Mouse (Mus musculus) embryonic facial prominence, embryonic 14.5 days (tissue): ENCODE results near the gene Ctsa. TPM values are rescaled to one million over a fixed set of nuclear protein-coding genes. Genes with fewer than 3 reads are reported as not detected.

ENCODE experiments used
- ATAC-seq: fragments of 200-750 bp; cut with Nextera tagmentation; 2 replicates; pipeline ENCODE4 v1.8.0; 2017; ENCODE audit warnings: low read depth, moderate number of reproducible peaks, moderate TSS enrichment
- DNase-seq: peaks from one replicate; pipeline ENCODE4 v3.0.0-alpha.2; 2015; ENCODE audit warnings: low spot score
- H3K27ac ChIP-seq: fragments of 300-500 bp; sonication (generic); replicated peaks from 2 replicates; pipeline ENCODE4 v1.5.1; 2014; ENCODE audit warnings: low read depth, mild to moderate bottlenecking, low read length, moderate library complexity
- H3K27me3 ChIP-seq: fragments of 300-500 bp; sonication (generic); replicated peaks from 2 replicates; pipeline ENCODE4 v1.6.1; 2014; ENCODE audit warnings: low read length; ENCODE audit not compliant: control insufficient read depth, insufficient read depth
- H3K36me3 ChIP-seq: fragments of 300-500 bp; sonication (generic); 2 replicates; pipeline ENCODE4 v1.6.1; 2014; ENCODE audit warnings: low read length, mixed read lengths; ENCODE audit not compliant: control insufficient read depth, insufficient read depth
- H3K4me1 ChIP-seq: fragments of 300-500 bp; sonication (generic); 2 replicates; pipeline ENCODE4 v1.6.1; 2014; ENCODE audit warnings: antibody characterized with exemption, low read length; ENCODE audit not compliant: control insufficient read depth, insufficient read depth
- H3K4me2 ChIP-seq: fragments of 300-500 bp; sonication (generic); 2 replicates; pipeline ENCODE4 v1.6.1; 2014; ENCODE audit warnings: low read depth, mild to moderate bottlenecking, low read length, moderate library complexity, mixed read lengths
- H3K4me3 ChIP-seq: fragments of 300-500 bp; sonication (generic); 2 replicates; pipeline ENCODE4 v1.5.1; 2014; ENCODE audit warnings: low read depth, mild to moderate bottlenecking, low read length
- H3K9ac ChIP-seq: fragments of 300-500 bp; sonication (generic); 2 replicates; pipeline ENCODE4 v1.6.1; 2014; ENCODE audit warnings: low read depth, mild to moderate bottlenecking, low read length, moderate library complexity, mixed read lengths
- H3K9me3 ChIP-seq: fragments of 300-500 bp; sonication (generic); 2 replicates; pipeline ENCODE4 v1.6.1; 2016; ENCODE audit warnings: low read length; ENCODE audit not compliant: control insufficient read depth
- WGBS: fragments of 180-500 bp; shearing (Covaris S2); extraction: QIAGEN DNeasy Blood & Tissue Kit; methylation state at CpG from one replicate; pipeline ENCODE4 v1.1.7; 2014; 5-methylcytosine and 5-hydroxymethylcytosine counted together
- polyA plus RNA-seq: library from polyadenylated mRNA; unstranded; fragments of >200 nt; fragmentation: Nextera tagmentation; extraction: Ambion mirVana; gene quantifications from 2 replicates; pipeline ENCODE4 v1.2.1, GENCODE M21; 2014

The Ctsa gene
- 140 and 154 TPM in 2 replicates for polyA plus RNA-seq

DNA sequence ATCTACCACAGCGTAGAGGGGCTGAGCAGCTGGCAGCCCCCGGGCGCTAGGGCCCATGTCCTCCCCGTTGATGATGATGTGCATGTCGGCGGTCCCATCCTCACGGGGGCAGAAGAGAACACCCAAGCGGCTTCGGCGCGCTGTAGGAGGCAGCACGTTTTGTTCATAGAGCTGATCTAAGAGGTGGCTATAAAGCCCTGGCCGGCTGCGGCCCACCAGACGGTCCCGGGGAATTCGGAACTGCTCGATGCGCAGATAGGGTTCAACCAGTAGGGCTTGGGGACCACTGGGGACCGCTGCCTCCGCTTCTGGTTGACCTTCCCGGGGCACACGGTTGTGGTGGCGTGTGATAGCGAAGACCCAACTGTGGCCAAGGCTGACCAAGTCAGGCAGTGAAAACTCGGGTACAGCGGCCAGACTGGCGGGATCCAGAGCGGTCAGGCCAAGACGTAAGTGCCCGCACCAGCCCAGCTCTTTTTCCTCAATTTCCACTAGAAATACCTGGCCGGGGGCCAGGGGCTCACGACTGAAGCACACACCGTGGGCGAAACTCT lies at the start of gene Ctsa:
TSS of gene Ctsa (plus strand) at position 126 of the 554 bp plus-strand sequence.
- peak; percentile 87 for DNase-seq
- Histone ChIP-seq H3K27me3 (no peaks in the 10 kb centered on the region), H3K9me3 (no peaks in the 10 kb centered on the region), H3K36me3 (no peaks in the 10 kb centered on the region), H3K4me2 (peak within 1 kb of the TSS; percentile 86), H3K4me3 (peak within 1 kb of the TSS; percentile 75), H3K27ac (peak within 1 kb of the TSS; percentile 87), H3K4me1 (0 out of 2 replicates have a peak, but pooled peaks cover 4% of the 10 kb centered on the region), H3K9ac (peak within 1 kb of the TSS; percentile 75)
- ATAC-seq, result peak; percentile 73
- 1% methylated on average over 34 of the region's 35 CpGs for WGBS

DNA sequence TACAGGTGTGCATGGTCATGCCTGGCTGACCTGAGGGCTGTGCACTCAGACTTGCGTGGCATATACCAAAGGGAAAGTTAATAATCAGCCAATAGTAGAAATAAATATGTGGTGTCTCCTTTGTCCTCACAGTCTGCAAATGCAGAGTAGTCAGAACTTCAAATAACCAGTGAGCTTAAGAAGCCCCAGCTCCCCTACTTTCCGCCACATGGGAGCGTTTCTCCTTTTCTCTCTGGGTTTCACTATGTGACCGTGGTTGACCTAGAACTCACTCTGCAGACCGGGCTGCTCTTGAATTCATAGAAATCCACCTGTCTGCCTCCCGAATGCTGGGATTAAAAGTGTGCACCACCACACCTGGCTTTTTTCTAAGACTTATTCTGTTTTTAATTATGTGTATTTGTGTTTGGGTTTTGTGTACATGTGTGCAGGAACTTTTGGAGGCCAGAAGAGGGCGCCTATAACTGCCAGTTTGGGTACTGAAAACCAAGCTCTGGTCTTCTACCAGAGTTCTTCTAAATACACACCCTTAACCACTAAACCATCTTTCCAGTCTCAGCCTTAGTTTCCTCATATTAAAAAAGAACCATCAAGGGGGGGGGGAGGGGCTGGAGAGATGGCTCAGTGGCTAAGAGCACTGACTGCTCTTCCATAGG lies 48.6 kb upstream of the Ctsa start:
- Histone ChIP-seq H3K27me3 (no peaks in the 10 kb centered on the region), H3K27ac (no peak overlapping the region), H3K4me3 (no peak overlapping the region), H3K4me1 (peaks cover 8% of the 10 kb centered on the region), H3K4me2 (no peak overlapping the region), H3K9me3 (no peaks in the 10 kb centered on the region), H3K9ac (no peak overlapping the region), H3K36me3 (0 out of 2 replicates have a peak, but pooled peaks cover 5% of the 10 kb centered on the region)
- ATAC-seq, result no peak
- WGBS, result 71% methylated on average over 7 of the region's 7 CpGs
- no peak for DNase-seq

- ATAC-seq (no peak), DNase-seq (no peak)
- no peaks in the 10 kb centered on the region for H3K9me3 ChIP-seq
- H3K4me3 ChIP-seq, result peak overlapping the region; percentile 66
- no peaks in the 10 kb centered on the region for H3K27me3 ChIP-seq
- H3K36me3 ChIP-seq, result 0 out of 2 replicates have a peak, but pooled peaks cover 11% of the 10 kb centered on the region
- peak overlapping the region; percentile 83 for H3K9ac ChIP-seq
- peak overlapping the region; percentile 82 for H3K27ac ChIP-seq
- H3K4me2 ChIP-seq, result peak overlapping the region; percentile 87
- WGBS, result 11% methylated on average over 7 of the region's 7 CpGs
- H3K4me1 ChIP-seq, result peaks cover 8% of the 10 kb centered on the region
Measured at GRCm38 (mm10) chr2:164784869-164785420, 47.7 kb upstream of the Ctsa start.

DNA sequence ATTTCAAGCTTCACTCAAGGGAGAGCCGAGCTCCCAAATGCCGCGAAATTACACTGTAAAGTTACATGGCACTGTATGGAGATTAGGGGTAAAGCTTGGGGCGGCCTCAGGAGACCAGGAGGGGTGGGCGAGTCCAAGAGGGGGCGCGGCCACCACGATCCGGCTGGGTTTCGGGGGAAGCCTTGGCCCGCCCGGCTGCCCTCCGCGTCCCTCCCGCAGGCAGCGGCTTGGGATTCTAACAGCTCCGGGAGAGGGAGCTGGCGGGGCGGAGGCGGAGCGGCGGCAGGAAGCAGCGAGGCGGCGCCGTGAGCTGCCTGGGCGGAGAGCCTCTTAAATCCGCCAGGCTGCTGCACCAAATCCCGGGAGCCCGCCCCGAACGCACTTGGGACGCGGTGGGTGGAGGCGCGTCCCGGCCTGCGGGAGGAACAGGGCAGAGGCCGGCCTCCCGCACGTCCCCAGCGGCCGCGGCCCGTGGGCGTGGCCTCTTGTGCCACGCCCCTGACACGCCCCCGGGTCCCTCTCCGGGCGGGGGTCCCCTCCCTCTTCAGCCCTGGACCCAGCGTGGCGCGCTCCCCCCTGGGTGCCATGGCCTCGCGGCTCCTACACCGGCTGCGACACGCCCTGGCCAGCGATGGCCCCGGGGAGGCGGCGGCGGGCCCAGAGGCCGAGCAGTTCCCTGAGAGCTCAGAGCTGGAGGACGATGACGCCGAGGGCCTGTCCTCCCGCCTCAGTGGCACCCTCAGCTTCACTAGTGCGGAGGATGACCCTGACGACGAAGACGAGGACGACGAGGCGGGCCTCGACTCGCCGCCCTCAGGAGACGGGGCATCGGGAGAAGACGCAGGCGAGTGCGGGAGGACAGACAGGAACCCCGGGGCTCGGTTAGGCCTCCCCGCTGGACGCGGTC lies 46.9 kb upstream of the Ctsa start, which contains the start of gene Snx21:
TSS of gene Snx21 (plus strand) at position 343 of the 907 bp plus-strand sequence.
- Histone ChIP-seq H3K9ac (peak within 1 kb of the TSS; percentile 83), H3K4me2 (peak within 1 kb of the TSS; percentile 87), H3K4me3 (peak within 1 kb of the TSS; percentile 66), H3K4me1 (peaks cover 8% of the 10 kb centered on the region), H3K27ac (peak within 1 kb of the TSS; percentile 82), H3K27me3 (no peaks in the 10 kb centered on the region), H3K9me3 (no peaks in the 10 kb centered on the region), H3K36me3 (peaks cover 17% of the 10 kb centered on the region; the same call in 1 of the 2 replicates)
- peak; percentile 91 for ATAC-seq
- peak; percentile 95 for DNase-seq
- 0% methylated on average over 34 of the region's 89 CpGs for WGBS

- Histone ChIP-seq H3K9ac (peak overlapping the region; percentile 83), H3K27ac (peak overlapping the region; percentile 82), H3K4me3 (peak overlapping the region; percentile 66), H3K4me2 (peak overlapping the region; percentile 87), H3K4me1 (peaks cover 8% of the 10 kb centered on the region), H3K27me3 (no peaks in the 10 kb centered on the region), H3K9me3 (no peaks in the 10 kb centered on the region), H3K36me3 (peaks cover 25% of the 10 kb centered on the region; the same call in 1 of the 2 replicates)
- ATAC-seq, result 0 out of 2 replicates have a peak, but pooled peaks have one; percentile 6
- WGBS, result 7% methylated on average over 15 of the region's 15 CpGs
- peak; percentile 47 for DNase-seq
Measured at GRCm38 (mm10) chr2:164786388-164786885, 46.2 kb upstream of the Ctsa start.

- DNase-seq (no peak), ATAC-seq (no peak)
- peaks cover 30% of the 10 kb centered on the region for H3K36me3 ChIP-seq
- no peaks in the 10 kb centered on the region for H3K27me3 ChIP-seq
- H3K4me1 ChIP-seq, result peaks cover 8% of the 10 kb centered on the region
- peak overlapping the region; percentile 66 for H3K4me3 ChIP-seq
- H3K4me2 ChIP-seq, result peak overlapping the region; percentile 87
- 75% methylated on average over 3 of the region's 3 CpGs for WGBS
- peak overlapping the region; percentile 83; the same call in 1 of the 2 replicates for H3K9ac ChIP-seq
- H3K9me3 ChIP-seq, result no peaks in the 10 kb centered on the region
- H3K27ac ChIP-seq, result no peak overlapping the region
Measured at GRCm38 (mm10) chr2:164787032-164787431, 45.6 kb upstream of the Ctsa start.

GRCm38 (mm10) chr2:164787779-164788178 lies 44.9 kb upstream of the Ctsa start:
- H3K27me3 ChIP-seq, result no peaks in the 10 kb centered on the region
- H3K4me2 ChIP-seq, result peak overlapping the region; percentile 87
- peaks cover 8% of the 10 kb centered on the region for H3K4me1 ChIP-seq
- no peak overlapping the region for H3K27ac ChIP-seq
- peak overlapping the region; percentile 10; the same call in 1 of the 2 replicates for H3K4me3 ChIP-seq
- H3K36me3 ChIP-seq, result peaks cover 38% of the 10 kb centered on the region
- ATAC-seq, result no peak
- no peaks in the 10 kb centered on the region for H3K9me3 ChIP-seq
- WGBS, result 72% methylated on average over 10 of the region's 10 CpGs
- DNase-seq, result no peak
- no peak overlapping the region for H3K9ac ChIP-seq

- Histone ChIP-seq H3K27ac (no peak overlapping the region), H3K4me1 (peaks cover 8% of the 10 kb centered on the region), H3K9ac (no peak overlapping the region), H3K4me3 (no peak overlapping the region), H3K27me3 (no peaks in the 10 kb centered on the region), H3K36me3 (peaks cover 44% of the 10 kb centered on the region), H3K9me3 (no peaks in the 10 kb centered on the region), H3K4me2 (no peak overlapping the region)
- ATAC-seq (no peak), DNase-seq (no peak)
- WGBS, result 73% methylated on average over 4 of the region's 4 CpGs
Measured at GRCm38 (mm10) chr2:164788411-164788810, 44.3 kb upstream of the Ctsa start.
